Mouse (Mus musculus): ENCODE measurements around the gene Jade1.

Jade1 gene

GRCm38 (mm10) chr3:41577240-41577639 lies 21.7 kb downstream of the Jade1 start:
- no peak for DNase-seq (ENCODE audit: low read depth, low spot score)

DNA sequence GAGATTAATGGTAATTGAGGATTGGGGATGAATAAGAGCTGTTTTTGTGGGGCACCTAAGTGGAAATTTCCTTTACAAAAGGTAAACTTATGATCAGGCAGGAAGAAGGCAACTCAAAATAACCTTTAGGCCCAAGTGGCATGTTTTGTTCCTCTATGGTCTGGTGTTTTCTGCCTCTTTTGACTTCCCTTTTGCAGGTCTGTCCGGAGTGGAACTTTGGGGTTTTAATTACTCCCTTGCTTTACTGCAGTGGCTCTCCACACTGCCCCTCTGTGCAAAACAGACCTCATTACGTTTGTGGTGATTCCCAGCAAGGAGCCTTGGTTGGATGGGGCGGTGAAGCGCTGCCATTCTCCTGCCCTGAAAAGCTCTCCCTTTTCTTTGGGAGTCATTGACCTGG lies 24.3 kb downstream of the Jade1 start:
- DNase-seq (ENCODE audit: low read depth, low spot score) = no peak

- no peak for DNase-seq (ENCODE audit: low read depth, low spot score)
Observed at GRCm38 (mm10) chr3:41580401-41581323, 25.1 kb downstream of the Jade1 start.

GRCm38 (mm10) chr3:41581436-41581835 lies 25.9 kb downstream of the Jade1 start:
- DNase-seq (ENCODE audit: low read depth, low spot score) = no peak

GRCm38 (mm10) chr3:41582256-41582655 lies 26.7 kb downstream of the Jade1 start:
- DNase-seq (ENCODE audit: low read depth, low spot score) = no peak

DNA sequence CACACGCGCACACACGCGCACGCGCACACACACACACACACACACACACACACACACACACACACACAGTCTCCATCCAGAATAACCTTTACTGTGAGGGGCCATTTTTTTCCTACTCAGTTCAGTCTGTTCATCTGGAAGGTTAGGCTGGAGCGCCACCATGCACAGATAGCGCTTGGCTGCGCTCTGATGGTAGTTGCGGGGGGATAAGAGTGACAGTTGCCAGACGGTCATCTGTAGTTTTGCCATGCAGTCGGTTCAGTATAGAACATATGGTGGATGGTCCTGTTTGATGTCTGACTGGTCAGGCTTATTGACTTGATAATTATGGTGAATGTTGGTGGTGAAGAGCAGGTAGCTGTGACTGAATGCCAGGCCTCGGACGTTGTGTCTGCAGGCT lies 27.6 kb downstream of the Jade1 start:
- no peak for DNase-seq (ENCODE audit: low read depth, low spot score)

DNA sequence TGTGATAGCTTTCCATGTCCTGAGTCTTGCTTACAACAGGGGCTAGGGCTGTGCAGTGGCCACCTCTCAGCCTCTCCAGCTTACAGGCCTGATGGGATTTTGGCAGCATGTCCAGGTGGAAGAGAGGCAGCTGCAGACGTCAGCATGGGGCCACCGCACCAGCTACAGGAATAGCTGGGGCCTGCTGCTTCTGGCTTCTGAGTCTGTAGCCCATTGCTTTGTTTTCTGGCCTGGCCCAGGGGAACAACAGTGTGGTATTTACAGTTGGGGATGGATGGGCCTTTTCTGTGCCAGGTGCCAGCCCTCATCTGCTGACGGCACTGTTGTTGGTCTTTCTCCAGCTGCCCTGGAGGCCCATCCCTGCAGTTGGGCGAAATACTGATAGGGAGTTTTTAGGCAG lies 28.1 kb downstream of the Jade1 start:
- DNase-seq (ENCODE audit: low read depth, low spot score) = no peak

DNA sequence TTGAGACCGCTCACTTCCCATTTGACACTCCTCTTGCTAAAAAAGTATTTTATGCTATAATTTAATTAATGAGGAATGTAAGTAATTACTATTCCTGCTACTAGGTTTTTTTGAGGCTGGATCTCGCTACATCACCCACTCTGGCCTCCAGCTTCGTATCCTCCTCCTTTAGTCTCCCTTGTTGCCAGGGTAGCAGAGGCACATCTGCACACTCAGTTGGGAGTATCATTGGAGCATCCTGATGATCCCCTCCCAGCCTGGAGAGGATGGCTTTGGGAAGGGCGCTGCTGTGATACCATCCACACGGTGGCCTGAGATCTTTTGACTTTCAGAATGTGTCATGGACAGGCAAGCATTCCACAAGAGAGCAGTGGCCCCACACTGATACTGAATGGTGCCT lies 30.0 kb downstream of the Jade1 start:
- no peak for DNase-seq (ENCODE audit: low read depth, low spot score)

GRCm38 (mm10) chr3:41586330-41586729 lies 30.8 kb downstream of the Jade1 start:
- DNase-seq (ENCODE audit: low read depth, low spot score) = no peak

DNA sequence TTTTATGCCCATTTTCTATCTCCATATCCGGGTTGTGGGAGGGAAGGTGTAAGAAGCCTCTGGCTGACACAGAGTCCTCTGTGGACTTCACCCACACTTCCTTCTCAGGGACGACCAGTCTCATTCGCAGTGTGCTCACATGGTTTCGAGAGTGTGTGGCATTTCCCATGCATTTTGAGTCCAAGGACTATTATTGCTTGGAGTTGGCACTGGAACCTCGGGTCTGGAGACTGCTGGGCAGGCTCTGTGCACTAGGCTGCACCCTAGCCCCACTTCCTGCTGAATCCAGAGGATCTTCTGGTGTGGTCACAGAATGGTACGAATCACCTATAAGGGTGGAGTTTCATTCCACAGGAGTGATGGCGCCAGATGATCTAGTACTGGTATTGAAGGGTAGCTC lies 31.4 kb downstream of the Jade1 start:
- no peak for DNase-seq (ENCODE audit: low read depth, low spot score)

DNA sequence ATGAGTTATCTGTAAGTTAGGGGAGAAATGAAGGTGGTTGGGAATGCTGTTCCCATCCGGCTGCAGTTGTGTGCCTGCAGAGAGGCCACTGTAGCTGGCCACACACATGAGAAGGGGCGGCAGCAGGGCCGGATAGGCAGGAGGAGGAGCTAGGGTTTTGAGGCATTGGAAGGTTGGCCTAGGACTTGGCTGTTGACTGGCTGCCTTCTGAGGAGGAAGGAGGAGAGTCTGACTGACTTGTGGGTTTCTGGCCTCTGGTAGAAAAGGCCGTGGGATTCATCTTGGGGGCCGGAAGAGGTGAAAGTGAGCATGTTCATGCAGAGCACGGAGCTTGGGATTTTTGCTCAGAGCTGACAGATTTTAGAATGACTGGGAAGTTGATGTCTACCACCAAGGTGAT lies 32.1 kb downstream of the Jade1 start:
- no peak for DNase-seq (ENCODE audit: low read depth, low spot score)

GRCm38 (mm10) chr3:41588495-41588894 lies 33.0 kb downstream of the Jade1 start:
- no peak for DNase-seq (ENCODE audit: low read depth, low spot score)

- DNase-seq (ENCODE audit: low read depth, low spot score) = no peak
Observed at GRCm38 (mm10) chr3:41589246-41589914, 33.8 kb downstream of the Jade1 start.

DNA sequence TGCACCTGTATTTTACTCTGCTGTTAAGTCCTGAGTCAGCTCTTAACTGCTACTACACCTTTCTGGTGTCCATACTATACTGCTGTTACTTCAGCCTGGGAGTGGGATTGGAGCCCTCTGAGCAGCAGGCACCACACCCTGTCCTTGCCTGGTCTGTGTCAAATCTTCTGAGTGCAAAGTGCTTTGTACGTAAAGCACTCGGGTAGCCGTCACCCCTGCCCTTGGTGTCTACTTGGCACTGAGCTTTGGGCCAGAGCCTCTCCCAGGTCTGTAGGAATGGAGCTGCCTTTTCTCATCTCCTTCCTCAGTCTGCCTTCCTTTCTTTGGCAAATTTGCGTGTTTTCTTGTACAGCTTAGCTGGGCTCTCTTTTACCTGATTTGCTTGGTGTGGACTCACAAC lies 34.5 kb downstream of the Jade1 start:
- no peak for DNase-seq (ENCODE audit: low read depth, low spot score)

GRCm38 (mm10) chr3:41590695-41591559 lies 35.4 kb downstream of the Jade1 start:
- DNase-seq (ENCODE audit: low read depth, low spot score) = no peak

DNA sequence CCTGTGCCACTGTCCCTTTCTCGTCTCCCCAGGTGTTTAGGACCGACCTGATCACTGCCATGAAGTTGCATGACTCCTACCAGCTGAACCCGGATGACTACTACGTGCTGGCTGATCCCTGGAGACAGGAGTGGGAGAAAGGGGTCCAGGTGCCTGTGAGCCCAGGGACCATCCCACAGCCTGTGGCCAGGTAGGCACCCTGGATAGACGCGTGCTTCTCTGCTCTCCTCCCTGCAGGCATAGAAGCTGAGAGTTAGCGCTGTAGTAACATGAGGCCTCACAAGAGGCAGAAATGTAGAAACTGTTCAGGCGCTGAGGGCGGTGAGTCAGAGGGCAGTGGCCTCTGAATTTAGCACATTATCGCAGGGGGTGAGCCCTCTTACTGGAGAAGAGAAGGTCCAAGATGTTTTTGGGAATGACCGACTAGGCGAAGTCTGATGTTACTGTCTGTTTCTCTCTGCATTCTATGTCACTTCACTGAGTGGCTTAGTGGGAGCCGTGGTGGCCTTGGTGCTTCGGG lies 36.2 kb downstream of the Jade1 start:
- DNase-seq (ENCODE audit: low read depth, low spot score) = no peak

GRCm38 (mm10) chr3:41592805-41593204 lies 37.3 kb downstream of the Jade1 start:
- no peak for DNase-seq (ENCODE audit: low read depth, low spot score)

DNA sequence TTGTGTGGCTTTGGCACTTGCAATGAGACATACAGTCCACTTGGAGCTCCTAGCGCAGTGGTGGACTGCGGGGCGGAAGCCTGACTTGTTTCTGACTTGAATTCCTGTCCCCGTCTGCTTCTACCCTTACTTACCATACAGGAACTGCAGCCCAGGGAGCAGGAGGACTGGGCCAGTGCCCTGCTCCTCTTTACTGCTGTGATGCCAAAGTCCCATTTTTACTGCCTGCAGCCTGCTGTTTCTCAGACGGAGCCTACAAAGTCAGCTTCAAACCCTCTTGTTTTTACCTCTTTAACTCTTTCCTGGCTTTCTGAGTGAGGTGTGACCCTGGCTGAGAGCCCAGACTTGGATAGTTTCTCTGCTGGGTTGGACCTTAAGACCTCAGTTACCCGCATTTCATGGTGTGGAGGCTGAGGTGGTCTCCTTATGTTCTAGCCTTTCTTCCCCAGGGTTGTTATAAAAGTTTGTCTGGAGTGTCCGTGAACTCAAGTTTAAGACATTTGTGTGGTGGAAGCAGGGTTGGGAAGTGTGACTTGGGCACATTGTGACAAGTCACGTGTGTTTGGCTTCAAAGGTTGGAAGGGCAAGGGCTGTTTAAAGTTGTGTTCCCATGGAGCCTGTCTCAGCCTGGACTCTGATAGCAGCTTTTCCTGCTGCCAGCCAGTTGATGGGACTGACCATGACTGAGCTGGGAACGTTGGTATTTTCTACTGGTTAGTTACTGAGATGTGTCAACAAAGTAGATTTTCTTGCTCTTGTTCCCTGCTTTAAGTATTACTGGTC lies 38.8 kb downstream of the Jade1 start:
- DNase-seq (ENCODE audit: low read depth, low spot score) = no peak

GRCm38 (mm10) chr3:41595010-41595409 lies 39.5 kb downstream of the Jade1 start:
- DNase-seq (ENCODE audit: low read depth, low spot score) = no peak

- no peak for DNase-seq (ENCODE audit: low read depth, low spot score)
Observed at GRCm38 (mm10) chr3:41597036-41597435, 41.5 kb downstream of the Jade1 start.

DNA sequence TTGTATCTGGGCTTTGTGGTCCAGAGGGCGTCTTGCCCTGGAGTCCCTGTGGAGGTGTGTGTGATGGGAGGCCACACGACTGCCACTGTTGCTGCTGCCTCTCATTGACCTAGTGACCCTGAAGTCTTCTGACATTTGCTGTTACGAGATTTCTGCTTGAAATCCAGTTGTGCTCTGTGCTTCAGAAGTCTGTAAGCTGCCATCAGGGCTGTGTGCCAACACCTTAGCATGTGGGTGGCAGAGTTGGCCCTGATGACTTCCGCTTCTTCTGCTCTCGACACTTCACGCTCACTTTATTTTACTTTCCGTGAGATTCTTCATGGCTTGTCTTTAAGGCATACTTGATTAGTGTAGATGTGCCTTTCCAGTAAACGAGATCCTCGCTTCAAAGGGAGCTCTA lies 42.9 kb downstream of the Jade1 start:
- DNase-seq (ENCODE audit: low read depth, low spot score) = no peak
